Mouse (Mus musculus): ENCODE results near the gene Lzts2.

The Lzts2 gene

DNA sequence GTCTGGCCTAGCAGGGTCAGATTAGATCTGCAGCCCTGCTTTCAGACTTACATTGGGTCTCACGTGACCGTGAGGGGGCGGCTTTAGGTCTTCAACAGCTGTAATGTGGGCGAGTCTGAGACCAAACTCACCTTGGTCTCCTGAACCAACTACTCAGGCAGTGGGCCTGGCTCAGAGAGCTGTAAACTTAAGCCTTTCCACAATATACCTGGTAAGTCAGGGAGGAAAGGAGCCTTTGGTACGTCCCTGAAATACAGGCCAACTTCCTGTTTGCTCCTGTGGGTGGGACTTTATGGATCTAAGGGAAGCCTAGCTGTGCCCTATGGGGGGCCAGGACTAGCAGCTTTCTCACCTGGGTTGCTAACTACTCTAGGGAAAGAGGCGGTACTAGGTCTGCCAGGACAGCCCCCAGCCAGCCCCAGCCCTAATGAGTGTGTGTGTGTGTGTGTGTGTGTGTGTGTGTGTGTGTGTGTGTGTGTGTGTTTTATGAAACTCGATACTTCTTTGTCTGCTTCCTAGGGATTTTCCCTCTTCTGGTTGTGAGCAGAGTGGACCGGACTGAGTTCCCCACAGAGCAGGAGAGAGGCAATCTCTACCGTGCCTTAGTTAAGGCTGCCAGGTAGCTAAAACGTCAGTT, at the start of gene Lzts2:
Lzts2 (plus strand) TSS at position 80 of the 637 bp plus-strand sequence.
- DNase-seq = peak in 1 of 2 experiments; percentile 45

DNA sequence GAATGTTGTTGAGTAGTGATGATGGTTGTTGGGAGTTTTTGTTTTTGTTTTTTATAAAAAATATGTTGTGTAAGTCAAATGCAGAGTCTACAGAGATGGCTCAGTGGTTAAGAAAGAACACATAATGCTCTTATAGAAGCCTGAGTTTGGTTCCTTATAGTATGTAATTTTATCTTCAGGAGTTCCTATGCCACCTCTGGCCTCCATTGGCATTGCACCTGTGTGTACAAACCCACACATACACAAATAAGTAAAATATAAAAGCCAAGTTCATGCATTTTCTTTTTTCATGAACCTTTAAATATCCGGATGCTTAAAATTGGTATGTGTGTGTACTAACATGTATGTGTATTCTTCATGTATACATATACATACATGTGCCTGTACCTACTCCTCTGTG, 48.2 kb upstream of the Lzts2 start:
- no peak for DNase-seq

- no peak for DNase-seq
Measured at GRCm38 (mm10) chr19:44968329-44968728, 45.9 kb upstream of the Lzts2 start.

DNA sequence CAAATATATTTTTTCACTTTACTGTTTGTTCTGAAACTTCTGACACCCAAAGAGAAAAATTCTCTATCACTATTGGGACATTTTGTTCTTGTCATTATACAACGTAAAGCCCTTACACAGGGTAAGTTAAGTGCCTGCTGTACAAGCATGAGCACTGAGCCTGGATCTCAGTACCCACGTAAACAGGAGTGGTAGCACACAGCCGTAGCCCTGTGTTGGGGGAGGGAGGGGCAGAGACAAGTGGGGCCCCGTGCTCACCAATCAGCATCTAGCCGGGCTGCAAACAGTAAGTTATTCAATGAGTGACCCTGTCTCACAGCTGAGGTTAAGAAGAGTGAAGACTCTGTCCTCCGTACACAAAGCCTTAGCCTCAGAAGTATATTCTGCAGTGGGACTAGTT, 37.6 kb upstream of the Lzts2 start:
- DNase-seq = no peak

GRCm38 (mm10) chr19:44977148-44977547, 37.1 kb upstream of the Lzts2 start:
- DNase-seq = no peak

DNA sequence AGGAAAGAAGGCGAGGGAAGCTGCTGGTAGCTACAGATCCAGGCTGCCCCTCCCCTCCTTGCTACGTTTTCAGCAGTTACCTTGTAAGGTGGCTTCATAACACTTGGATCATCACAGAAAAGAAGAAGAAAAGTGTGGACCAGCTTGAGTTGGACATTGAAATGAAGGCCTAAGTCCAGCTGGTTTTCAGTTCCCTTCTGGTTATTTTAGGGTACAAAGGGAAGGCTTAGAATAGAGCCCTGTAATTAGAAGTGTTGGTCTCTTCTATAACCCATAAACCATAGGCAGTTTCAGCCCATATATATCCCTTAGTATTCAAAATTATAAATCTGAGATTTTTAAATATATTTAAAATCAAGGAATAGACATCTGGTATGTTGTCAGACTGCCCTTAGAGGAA, 33.4 kb upstream of the Lzts2 start:
- no peak for DNase-seq

GRCm38 (mm10) chr19:44982477-44983115, 31.6 kb upstream of the Lzts2 start:
- DNase-seq = peak in 1 of 2 experiments; percentile 31

DNA sequence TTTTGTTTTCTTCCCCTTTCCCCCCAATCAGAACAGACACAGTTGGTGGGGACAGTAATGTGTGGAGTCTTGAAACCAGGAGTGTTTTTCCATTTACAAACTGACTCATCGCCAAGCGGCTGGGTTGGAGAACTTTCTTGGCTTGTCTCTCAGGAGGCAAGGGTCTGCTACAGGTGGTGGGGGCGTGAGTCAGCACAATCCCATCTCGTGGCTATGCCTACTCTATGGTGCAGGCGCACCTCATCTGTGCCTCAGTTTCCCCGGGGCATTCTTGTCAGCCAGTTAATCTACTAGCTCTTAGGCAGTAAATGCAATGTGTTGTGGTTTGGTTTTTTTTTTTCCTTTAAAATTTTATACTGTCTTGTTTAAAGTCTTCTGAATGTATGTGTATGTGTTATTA, 30.8 kb upstream of the Lzts2 start:
- DNase-seq = peak; percentile 40 to 48

DNA sequence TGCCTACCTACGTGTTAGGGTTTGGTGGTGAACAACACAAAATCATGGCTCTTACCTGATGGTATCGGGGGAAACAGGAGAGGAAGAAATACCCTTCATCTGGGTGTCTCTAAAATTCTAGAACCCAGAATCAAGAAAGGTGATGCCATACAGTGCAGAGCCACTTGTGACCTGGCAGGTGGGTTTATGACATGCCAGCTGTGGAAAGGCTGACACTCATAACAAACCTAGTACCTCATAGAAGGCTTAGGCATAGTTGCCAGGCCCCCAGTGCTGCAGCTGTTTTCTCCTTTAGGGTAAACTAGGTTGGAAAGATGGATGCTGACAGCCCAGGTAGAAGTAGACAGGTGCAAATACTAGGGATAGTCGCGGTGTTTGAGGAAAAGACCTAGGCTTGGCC, 29.8 kb upstream of the Lzts2 start:
- DNase-seq = no peak

DNA sequence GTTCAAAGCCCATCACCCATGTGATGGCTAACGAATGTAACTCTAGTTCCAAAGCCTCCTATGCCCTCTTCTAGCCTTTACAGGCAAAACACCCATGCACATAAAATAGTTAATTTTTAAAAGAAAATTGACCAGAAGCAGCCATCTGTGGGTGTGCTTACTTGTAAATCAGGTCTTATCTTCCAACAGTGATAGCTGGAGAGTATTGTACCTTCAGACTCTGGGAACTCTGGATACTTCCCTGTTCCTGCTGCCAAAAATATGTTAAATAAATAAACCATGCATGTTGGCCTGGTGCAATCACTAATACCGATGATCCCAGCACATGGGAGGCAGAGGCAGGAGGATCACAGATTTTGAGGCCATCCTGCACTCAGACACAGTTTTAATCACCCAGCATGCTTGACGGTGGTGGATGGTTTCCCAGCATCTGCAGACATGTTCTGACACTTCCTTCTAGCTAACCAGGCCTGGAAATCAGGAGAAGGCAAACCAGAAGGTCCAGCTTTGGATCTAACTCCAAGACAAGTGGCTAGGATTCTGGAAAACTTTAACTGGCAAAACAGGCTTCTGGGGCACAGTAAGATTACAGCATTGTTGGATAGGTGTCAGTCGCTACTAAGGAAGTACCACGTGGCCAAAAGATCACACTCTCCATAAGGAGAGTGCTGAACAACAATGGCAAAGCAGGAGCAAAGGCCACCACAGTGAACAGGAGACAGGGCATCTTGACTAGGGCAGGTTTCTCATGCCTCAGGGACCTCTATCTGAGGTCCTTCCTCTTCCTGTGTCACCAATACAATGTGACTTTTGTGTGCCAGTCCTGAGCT, 28.8 kb upstream of the Lzts2 start:
- DNase-seq = peak; percentile 30 to 56

GRCm38 (mm10) chr19:44987004-44987403, 27.2 kb upstream of the Lzts2 start:
- DNase-seq = no peak

GRCm38 (mm10) chr19:44987851-44988250, 26.4 kb upstream of the Lzts2 start:
- DNase-seq = no peak

DNA sequence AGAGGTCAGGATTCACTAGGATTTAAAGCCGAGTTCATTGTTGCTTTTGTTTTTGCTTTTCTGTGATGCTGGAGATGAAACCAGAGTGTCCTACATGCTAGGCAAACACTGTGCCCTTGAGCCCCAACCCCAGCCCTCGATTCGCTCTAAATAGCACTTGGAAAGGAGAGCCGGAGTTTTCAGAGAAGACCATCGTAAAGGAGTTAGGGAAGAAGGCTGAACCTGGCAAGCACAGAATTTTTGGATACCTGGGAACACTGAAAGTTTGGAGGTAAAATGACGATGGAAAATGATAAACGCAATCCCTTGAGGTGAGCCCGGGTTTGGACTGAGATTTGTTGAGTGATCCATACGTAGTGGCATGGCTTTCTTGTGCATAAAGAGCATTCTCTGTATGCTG, 25.9 kb upstream of the Lzts2 start:
- DNase-seq = no peak

DNA sequence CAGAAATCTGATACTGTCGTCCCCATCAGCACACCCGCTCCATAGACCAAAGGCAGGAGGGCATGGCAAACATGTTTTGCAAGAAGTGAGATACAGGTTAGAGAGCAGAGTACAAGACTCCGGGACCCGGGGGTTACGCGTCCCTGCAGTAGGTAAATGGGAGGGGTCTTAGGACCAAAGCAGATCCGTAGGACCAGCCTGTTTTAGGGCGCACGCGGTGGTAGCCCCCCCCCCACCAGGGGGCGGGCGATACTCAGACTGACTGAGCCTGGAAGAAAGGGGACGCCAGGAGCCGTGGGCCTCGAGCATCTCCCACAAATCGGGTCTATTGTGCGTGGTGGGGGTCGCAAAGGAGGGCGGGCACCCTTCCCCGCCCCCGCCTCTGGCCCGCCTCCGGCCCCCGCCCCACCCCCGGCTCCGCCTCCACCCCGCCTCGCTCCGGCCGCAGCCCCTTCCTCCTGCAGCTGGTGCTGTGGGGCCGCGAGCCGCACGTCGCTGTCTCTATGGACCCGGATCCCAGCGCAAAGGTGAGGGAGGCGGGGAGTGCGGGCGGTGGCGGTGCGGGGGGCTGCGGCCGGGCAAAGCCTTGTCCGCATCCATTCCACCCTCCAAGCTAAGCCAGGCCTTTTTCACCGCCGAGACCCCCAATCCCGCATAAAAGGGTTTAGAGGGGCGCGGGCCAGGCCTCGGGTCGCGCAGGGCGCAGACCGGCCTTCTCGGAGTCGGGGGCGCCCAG, 25.2 kb upstream of the Lzts2 start, which contains the start of gene Sema4g:
Sema4g (plus strand) TSS at position 271 of the 736 bp plus-strand sequence.
- peak; percentile 44 to 74 for DNase-seq

- DNase-seq = peak; percentile 85 to 87
Measured at GRCm38 (mm10) chr19:44989567-44990495, 24.4 kb upstream of the Lzts2 start.

DNA sequence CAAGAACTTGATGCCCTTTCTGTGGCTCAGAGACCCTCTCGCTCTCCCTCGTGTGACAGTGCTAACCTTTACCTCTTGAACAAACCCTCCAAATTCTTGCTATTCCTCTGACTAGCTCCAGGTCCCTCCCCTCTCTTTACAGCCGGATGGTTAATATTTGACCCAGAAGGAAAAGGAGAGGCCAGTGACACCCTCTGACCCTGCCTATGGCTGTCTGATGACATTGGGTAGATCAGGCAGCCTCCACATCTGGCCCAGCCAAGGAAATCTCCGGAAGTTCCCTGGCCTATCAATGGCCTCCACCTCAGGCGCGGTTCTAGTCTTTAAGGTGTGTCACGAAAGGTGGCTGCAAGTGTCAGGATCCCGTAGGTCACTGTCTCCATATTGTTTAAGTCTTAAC, 23.2 kb upstream of the Lzts2 start:
- DNase-seq = peak; percentile 31 to 66

DNA sequence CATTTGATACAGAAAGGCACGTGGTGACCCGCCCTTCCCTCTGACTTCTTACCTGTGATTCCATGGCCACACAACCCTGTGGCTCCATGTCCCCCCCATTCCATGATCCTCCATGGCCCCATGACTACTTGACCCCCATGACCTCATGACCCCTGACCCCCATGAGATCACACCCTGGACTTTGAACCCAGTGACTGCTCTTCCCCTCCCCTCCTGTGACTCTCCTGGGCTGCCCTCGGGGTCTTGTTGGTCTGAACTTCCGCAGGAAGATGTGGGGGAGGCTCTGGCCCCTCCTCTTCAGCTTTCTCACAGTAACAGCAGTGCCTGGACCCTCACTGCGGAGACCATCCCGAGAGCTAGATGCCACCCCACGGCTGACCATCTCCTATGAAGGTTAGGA, 22.0 kb upstream of the Lzts2 start:
- DNase-seq = peak in 1 of 2 experiments; percentile 32

DNA sequence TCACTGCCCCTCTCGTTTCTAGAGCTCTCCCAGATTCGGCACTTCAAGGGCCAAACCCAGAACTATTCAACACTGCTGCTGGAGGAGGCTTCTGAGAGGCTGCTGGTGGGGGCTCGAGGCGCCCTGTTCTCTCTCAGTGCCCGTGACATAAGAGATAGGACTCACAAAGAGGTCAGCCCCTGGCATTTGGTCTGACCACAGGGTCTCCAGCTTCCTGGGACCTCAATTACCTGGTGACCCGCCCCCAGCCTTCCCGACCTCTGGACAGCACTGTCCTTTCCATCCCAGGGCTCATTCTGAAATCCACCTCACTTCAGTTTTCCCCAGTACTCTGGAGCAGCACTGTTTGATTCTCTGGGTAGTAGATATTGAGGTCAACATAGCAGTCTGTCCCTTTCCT, 21.5 kb upstream of the Lzts2 start:
- no peak for DNase-seq

GRCm38 (mm10) chr19:44997786-44998185, 16.4 kb upstream of the Lzts2 start:
- no peak for DNase-seq

- DNase-seq = no peak
Measured at GRCm38 (mm10) chr19:44999647-45000046, 14.6 kb upstream of the Lzts2 start.

DNA sequence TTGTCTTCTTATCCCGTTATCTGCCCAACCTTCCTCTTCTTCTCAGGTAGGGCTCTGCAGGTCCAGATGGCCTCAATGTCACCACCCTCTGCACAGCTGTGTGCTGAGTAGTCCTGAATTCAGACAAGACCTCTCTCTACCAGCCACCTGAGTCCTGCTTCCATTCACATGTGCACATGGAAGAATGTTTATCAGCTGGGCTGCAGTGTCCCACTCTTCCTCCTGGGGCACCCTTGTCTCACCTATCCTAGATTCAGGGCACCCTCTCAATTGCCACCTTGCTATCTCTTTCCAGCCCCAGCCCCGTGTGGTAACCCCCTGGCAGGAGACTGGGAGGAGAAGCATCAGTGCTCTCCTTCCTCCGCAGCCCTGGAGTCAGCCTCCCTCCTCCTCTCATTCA, 11.9 kb upstream of the Lzts2 start:
- DNase-seq = peak in 1 of 2 experiments; percentile 50

All from kidney, postnatal 36 days (tissue).